Mouse (Mus musculus) spleen, adult 2 months (tissue): ENCODE results near the gene Gzmk.

Source experiments
- CTCF ChIP-seq: fragments of 200-500 bp; IDR thresholded peaks from 2 replicates; pipeline ENCODE4 v1.5.1; 2011; ENCODE audit warnings: mild to moderate bottlenecking, inconsistent platforms; ENCODE audit not compliant: insufficient read depth, insufficient read length, insufficient replicate concordance; ENCODE audit errors: extremely low read depth
- POLR2A ChIP-seq: fragments of 200-500 bp; IDR thresholded peaks from 2 replicates; pipeline ENCODE4 v1.6.1; 2011; ENCODE audit warnings: low read depth, low read length, inconsistent platforms

DNA sequence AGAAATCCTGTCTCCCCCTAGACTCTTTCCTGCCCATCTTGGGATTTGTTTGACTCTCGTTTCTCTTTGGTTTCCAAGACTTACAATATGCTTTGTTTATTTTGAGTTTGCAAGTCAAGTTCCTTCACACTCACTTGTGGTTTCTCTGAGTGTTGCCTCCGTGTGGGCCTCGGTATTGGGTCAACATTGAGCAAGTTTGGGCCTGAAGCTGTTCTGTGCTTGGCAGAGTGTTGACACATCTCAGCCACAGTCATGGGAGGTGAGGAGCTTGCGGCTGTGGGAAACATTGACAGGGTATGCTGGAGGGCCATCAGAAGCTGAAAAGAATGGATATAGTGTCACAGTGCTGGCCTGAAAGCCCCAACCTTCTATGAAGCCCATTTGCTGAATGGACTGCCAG, 1.4 kb upstream of the Gzmk start:
- no peak for TF ChIP-seq CTCF
- no peak for TF ChIP-seq POLR2A
